Mouse (Mus musculus) ovary, postnatal 36 days (tissue): ENCODE measurements around the gene Fcrl1.
"Not testable (repeated sequence)": the region's sequence is repeated elsewhere in the genome, so short reads cannot be mapped to it uniquely, and the experiment has no call there.

Source experiments
- DNase-seq: peaks from one replicate; pipeline ENCODE4 v3.0.0; 2022; ENCODE audit warnings: low spot score, mixed read lengths

Fcrl1 gene

GRCm38 (mm10) chr3:87376195-87377165 is at the start of gene Fcrl1:
Fcrl1 (plus strand) TSS chr3:87376387.
- DNase-seq: no peak

DNA sequence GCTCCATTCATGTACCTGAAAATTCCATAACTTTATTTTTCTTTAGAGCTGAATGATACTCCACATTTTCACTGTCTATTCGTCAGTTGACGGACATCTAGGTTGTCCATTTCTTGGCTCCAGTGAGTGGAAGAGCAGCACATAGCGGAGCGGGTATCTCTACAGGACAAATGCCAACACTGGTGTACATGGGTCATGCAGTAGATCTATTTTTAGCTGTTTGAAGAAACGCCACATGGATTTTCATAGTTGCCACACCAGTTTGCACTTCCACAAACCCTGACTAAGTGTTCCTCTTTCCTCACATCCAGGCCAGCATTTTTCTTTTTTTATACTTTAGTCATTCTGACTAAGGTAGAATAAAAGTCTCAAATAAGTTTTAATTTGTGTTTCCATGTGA is 38.3 kb upstream of the Fcrl1 start:
- DNase-seq: no peak

DNA sequence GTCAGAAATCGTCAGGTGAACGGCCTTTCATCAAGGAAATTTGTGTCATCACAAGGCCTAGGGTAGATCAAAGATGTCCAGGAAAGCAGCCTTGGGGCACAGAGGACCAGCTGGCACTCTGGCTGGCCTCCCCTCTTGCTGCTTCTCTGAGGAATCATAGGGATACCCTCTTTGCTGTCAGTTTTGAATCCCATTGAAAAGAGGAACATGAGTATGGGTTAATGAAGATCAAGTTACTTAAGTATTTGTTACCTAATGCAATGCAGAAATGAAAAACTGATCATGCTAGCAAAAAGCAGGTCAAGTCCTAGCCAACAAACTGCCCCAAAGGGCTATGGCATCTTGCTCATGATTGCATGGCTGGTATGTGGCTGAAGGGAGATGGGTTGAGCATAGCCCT is 25.2 kb upstream of the Fcrl1 start:
- DNase-seq: not testable (repeated sequence)

DNA sequence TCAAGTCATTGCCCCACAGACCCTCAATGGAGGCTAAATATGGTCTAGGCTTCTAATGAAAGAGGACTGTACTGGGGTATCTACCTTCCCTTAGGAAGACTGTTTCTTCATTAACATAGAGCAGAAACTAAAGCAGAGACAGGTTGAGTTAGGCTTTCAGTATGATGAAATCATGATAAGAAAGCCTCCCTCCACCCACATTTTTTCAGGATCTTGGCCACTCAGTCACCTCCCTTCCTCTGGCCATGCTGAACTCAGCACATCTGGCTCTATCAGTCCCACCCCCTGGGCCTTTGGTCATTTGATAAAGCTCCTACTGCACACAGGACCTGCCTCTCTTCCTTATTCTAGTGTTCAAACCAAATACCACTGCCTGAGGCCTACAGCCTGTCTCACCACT is 18.6 kb upstream of the Fcrl1 start, which contains the start of gene Cd5l:
Gene Cd5l (plus strand): TSS at position 301 of the 400 bp plus-strand sequence.
- DNase-seq: no peak

GRCm38 (mm10) chr3:87359215-87359614 is 17.0 kb upstream of the Fcrl1 start:
- no peak for DNase-seq

DNA sequence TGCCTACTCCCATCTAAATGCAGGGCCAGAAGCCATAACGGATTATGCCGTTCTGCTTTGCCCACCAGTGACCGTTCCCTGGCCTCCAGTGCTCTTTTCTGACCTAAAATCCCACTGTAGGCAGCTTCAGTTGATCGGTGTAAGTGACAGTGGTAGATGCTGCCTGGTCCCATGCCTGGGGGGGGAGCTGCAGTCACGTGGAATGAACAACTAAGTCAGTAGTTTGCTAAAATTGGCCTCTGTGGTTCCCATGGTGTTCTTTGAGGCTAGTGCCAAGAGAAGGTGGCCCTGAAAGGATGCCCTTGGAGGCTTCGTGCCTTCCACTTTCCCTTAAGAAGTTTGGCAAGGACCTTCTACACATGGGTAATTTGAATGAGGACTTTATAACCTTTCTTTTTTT is 15.7 kb upstream of the Fcrl1 start:
- no peak for DNase-seq

- DNase-seq: no peak
These were observed 10.5 kb upstream of the Fcrl1 start for GRCm38 (mm10) chr3:87365691-87366090.

GRCm38 (mm10) chr3:87367511-87367910 is 8.7 kb upstream of the Fcrl1 start:
- DNase-seq: no peak

DNA sequence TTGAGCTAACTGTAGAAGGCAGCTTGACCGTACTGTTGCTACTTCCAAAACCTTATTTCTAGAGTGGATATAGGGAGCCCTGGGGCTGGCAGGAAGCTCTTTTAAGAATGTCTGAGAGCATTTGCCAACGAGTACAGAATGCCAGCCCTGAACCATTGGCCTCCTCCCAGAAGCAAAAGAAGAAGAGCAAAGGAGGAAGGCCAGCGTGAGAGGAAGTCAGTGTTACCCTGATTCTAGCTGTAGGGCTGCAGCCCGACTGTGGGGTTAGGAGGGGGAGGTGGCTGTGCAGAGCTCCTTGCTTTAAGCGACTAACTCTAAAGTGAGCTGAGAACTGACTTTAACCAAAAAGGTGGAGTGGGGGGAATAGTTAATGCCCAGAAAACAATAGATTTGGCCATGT is 7.0 kb upstream of the Fcrl1 start:
- DNase-seq: no peak

DNA sequence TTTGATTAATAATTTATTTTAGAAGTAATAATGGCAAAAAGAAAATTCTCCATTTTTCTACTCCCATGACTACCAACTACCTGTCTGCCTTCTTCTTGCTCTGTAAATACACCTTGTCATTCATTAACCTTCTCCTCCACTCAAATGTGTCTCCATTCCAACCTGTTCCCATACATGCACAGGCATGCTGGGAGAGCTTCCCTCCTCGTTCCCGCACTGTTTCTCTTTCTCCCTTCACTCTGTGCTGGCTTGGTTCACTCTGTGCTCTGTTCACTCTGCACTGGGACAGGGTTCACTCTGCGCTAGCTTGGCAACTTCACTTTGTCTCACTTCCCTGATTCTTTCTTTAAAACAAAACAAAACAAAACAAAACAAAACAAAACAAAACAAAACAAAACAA is 1.0 kb downstream of the Fcrl1 start:
- DNase-seq: no peak

DNA sequence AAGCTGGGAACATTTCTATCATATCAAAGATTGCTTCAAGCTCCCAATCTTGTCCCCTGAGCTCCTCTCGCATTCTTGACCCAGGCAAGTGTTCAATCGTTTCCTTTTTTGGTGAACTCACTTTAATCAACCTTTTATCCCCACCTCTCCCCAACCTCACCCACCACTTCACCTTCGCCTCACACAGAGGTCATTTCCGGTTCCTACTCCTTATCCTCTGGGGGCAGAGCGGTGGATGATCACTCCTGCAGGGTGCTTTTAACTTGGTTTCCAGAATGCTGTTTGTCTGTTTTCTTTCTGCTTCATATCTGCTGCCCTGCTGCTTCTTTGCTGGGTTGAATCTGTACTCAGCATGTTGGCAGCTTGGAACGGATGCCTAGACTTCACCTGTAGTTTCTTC is 1.5 kb downstream of the Fcrl1 start:
- no peak for DNase-seq

DNA sequence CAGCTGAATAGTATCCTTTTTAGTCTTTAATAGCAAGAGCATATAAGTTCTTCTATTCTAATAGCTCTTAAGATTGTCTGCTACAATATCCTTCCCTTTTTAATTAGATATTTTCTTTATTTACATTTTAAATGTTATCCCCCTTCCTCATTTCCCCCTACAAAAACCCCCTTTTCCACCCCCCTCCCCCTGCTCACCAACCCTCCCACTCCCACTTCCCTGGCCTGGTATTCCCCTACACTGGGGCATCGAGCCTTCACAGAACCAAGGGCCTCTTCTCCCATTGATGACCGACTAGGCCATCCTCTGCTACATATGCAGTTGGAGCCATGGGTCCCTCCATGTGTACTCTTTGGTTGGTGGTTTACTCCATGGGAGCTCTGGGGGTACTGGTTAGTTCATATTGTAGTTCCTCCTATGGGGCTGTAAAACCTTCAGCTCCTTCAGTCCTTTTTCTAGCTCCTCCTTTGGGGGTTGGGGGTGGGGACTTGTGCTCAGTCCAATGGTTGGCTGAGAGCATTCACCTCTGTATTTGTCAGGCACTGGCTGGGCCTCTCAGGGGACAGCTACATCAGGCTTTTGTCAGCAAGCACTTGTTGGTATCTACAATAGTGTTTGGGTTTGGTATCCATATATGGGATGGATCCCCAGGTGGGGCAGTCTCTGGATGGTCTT is 3.6 kb downstream of the Fcrl1 start:
- DNase-seq: not testable (repeated sequence)

DNA sequence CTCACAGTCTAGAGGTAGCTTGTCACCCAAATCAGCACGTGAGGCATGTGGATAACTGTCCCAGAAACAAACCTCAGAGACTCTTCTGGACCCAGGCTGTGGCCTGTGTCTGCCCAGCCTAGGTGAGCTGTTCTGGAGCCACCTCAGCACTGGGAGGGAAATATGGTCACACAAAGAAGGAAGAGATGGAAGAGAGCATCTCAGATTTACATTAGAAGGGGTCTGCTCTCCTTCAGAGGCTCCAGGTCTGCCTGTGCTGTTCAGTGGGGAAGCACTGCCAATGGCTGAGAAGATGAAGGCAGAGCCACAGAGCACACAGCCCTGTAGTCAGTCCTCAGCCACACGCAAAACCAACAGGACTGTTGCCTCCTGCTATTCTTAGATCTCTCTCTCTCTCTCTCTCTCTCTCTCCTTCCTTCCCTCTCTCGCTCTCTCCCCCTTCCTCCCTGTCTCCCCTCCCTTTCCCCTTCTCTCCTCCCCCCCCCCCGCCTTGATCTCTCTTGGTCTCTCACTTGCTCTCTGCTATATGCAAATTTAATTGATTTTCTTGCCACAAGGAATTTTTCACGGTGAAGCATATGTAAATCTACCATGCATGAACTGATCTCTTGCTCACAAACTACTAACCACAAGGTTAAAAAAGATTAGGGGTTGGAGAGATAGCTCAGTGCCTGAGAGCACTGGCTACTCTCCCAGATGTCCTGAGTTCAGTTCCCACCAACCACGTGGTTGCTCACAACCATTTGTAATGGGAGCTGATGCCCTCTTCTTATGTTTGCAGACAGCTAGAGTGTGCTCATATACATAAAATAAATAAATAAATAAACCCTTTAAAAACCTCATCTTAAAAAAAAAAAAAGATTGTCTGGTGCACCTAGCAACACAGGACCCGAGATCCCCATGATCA is 5.9 kb downstream of the Fcrl1 start:
- DNase-seq: no peak

GRCm38 (mm10) chr3:87383308-87383707 is 7.1 kb downstream of the Fcrl1 start:
- no peak for DNase-seq

DNA sequence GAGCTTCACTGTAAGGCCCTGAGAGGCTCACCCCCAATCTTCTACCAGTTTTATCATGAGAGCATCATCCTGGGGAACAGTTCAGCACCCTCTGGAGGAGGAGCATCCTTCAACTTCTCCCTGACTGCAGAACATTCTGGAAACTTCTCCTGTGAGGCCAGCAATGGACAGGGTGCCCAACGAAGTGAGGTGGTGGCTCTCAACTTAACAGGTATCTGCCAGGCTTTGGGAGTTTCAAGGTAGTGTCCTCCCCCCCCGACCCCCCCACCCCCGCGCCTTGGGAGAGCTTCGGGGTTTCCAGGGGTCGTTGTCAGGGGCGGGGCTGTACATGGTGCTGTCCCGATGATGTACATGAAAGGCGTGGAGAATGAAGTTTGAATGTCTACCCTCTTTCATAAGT is 8.9 kb downstream of the Fcrl1 start:
- no peak for DNase-seq

DNA sequence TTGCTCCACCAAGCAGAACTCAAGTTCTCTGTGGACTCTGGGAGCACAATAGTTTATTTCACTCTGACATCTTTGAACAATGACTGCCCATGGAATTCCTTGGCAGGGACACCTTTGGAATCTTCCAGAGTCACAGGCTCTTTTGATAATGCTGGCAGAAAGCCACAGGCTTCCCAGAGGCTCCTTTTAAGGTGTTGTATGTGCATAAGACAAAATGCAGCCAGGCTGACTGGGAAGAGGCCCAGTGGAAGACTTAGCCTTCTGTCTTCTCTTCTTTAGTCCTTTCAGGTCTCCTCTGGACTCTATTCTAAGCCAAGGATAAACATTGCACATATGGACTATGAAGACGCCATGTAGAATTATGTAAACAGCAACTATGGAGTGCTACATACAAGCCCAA is 14.7 kb downstream of the Fcrl1 start:
- DNase-seq: no peak

DNA sequence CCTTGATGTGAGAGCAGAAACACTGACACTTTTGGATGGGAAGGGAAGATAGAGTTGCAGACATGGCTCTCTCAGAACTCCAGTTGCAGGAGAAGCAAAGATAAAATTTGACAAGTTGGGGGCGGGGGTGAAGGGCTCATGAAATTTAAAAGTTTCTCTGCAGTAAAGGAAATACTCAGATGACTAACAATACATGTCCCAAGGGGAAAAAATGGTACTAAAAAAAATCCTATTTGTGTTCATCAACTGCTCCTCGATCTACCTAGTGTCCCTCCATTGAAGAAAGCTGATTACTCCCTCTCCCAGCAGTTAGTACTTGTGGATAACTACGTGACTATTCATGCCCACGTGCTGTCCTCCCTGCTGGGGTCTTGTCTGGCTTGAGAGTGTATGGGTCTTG is 22.6 kb downstream of the Fcrl1 start:
- no peak for DNase-seq

GRCm38 (mm10) chr3:87399906-87400305 is 23.7 kb downstream of the Fcrl1 start:
- no peak for DNase-seq

DNA sequence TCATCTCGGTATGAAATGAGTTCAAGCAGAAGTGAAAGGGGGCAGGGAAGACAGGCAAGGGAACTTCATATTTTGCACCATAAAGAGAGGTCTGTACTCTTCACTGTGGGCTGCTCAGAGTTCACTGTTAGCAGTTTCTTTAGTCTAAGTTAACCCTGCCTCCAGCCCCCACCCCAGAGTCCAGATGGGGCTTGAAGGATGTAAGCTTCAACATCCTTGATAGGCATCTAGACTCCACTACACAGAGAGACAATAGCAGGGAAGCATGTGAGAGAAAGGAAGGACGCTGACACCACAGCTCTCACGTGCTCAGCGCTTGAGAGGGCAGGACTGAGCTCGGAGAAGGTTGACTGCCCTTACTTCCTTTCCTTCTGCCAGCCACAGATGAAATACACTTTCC is 25.1 kb downstream of the Fcrl1 start:
- DNase-seq: no peak

- no peak for DNase-seq
These were observed 32.0 kb downstream of the Fcrl1 start for GRCm38 (mm10) chr3:87408171-87408570.

DNA sequence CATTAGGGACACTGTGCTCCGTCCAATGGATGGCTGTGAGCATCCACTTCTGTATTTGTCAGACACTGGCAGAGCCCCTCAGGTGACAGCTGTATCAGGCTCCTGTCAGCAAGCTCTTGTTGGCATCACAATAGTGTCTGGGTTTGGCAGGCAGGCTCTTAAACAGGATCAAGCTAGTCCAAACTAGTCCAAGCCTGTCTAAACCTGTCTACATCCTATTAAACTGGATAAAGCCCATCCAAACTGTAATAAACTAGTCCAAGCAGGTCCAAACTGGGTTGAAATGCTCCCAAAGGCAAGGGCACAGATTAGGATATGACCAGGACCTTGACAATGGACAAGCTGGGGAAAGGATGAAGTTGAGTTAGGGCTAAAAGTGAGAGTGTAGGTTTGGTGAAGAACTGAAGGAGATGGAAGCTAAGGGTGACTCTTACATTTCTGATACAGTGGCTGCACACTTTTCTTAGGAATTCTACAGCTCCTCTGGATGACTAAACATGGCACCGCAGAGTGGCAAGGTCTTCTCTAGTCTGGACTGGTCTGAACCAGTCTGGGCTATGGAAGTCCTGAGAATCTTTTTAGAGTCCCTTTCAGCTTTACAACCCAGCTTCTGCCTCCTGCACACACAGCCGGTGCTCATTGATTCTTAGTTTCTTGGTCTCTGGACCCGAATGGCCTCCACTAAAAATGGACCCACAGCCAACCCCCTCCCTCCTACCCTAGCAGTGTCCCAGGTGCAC is 33.2 kb downstream of the Fcrl1 start:
- DNase-seq: no peak
